Mouse (Mus musculus) neural tube, embryonic 11.5 days (tissue): ENCODE results near the gene Actl10. TPM values are rescaled to one million over a fixed set of nuclear protein-coding genes. Genes with fewer than 3 reads are reported as not detected.

Experiments
- ATAC-seq: fragments of 200-750 bp; cut with Nextera tagmentation; 2 replicates; pipeline ENCODE4 v1.8.0; 2017; ENCODE audit warnings: moderate number of reproducible peaks, mild to moderate bottlenecking, moderate TSS enrichment, moderate library complexity; ENCODE audit not compliant: insufficient read depth, low FRiP score, low TSS enrichment
- DNase-seq: peaks from one replicate; pipeline ENCODE4 v3.0.0-alpha.2; 2015; ENCODE audit warnings: low spot score
- H3K27ac ChIP-seq: fragments of 300-500 bp; sonication (generic); 2 replicates; pipeline ENCODE4 v1.5.1; 2014; ENCODE audit warnings: low read depth, mild to moderate bottlenecking, low read length
- H3K27me3 ChIP-seq: fragments of 300-500 bp; sonication (generic); 2 replicates; pipeline ENCODE4 v1.6.1; 2014; ENCODE audit warnings: mild to moderate bottlenecking, low read length, mixed read lengths; ENCODE audit not compliant: control insufficient read depth, insufficient read depth
- H3K36me3 ChIP-seq: fragments of 300-500 bp; sonication (generic); 2 replicates; pipeline ENCODE4 v1.6.1; 2014; ENCODE audit warnings: mild to moderate bottlenecking, low read length, moderate library complexity, mixed read lengths; ENCODE audit not compliant: control insufficient read depth, insufficient read depth
- H3K4me1 ChIP-seq: fragments of 300-500 bp; sonication (generic); 2 replicates; pipeline ENCODE4 v1.6.1; 2014; ENCODE audit warnings: low read length, mixed read lengths; ENCODE audit not compliant: control insufficient read depth, insufficient read depth
- H3K4me2 ChIP-seq: fragments of 300-500 bp; sonication (generic); 2 replicates; pipeline ENCODE4 v1.6.1; 2014; ENCODE audit warnings: low read depth, mild to moderate bottlenecking, moderate library complexity
- H3K4me3 ChIP-seq: fragments of 300-500 bp; sonication (generic); 2 replicates; pipeline ENCODE4 v1.5.1; 2014; ENCODE audit warnings: low read depth, low read length
- H3K9ac ChIP-seq: fragments of 300-500 bp; sonication (generic); 2 replicates; pipeline ENCODE4 v1.6.1; 2014; ENCODE audit warnings: mild to moderate bottlenecking, low read length
- H3K9me3 ChIP-seq: fragments of 300-500 bp; sonication (generic); 2 replicates; pipeline ENCODE4 v1.6.1; 2016; ENCODE audit warnings: low read length; ENCODE audit not compliant: control insufficient read depth
- WGBS: fragments of 180-500 bp; shearing (Covaris S2); extraction: QIAGEN DNeasy Blood & Tissue Kit; methylation state at CpG from one replicate; pipeline ENCODE4 v1.1.7; 2014; 5-methylcytosine and 5-hydroxymethylcytosine counted together
- polyA plus RNA-seq: library from polyadenylated mRNA; unstranded; fragments of >200 nt; fragmentation: Nextera tagmentation; extraction: Ambion mirVana; gene quantifications from 2 replicates; pipeline ENCODE4 v1.2.1, GENCODE M21; 2014

Gene Actl10
- polyA plus RNA-seq, 1 experiment from 2014 or later = 0.20 TPM

DNA sequence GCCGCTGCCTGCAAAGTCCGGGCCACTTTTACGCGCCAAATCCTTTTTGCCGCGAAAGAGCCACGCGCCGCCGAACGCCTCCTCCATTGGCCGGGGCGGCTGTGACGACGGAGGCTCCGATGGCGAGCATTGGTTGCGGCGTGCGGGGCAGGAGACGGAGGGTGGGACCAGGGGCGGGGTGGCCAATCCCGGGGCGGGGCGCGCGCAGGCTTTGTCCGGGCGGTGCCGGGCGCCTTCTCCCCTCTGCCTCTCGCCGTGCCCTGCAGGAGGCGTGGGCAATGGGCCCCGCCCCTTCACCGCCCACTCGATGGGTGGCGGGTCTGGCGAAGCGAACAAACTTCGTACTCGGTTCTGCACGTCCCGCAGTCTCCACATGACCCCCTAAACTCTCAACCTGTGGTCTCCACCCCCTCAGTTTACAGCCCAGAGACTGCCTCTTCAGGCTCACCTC lies 18.3 kb downstream of the Actl10 start, which contains the start of gene E2f1:
Gene E2f1 (minus strand): TSS at position 57 of the 451 bp plus-strand sequence.
- under 1% methylated on average over 30 of the region's 44 CpGs for WGBS
- Histone ChIP-seq H3K9me3 (no peaks in the 10 kb centered on the region), H3K4me3 (peak within 1 kb of the TSS; percentile 88), H3K4me2 (peak within 1 kb of the TSS; percentile 76), H3K9ac (peak within 1 kb of the TSS; percentile 88), H3K4me1 (peaks cover 27% of the 10 kb centered on the region), H3K27me3 (no peaks in the 10 kb centered on the region), H3K36me3 (no peaks in the 10 kb centered on the region), H3K27ac (peak within 1 kb of the TSS; percentile 85)
- ATAC-seq (peak; percentile 96), DNase-seq (peak; percentile 98)

DNA sequence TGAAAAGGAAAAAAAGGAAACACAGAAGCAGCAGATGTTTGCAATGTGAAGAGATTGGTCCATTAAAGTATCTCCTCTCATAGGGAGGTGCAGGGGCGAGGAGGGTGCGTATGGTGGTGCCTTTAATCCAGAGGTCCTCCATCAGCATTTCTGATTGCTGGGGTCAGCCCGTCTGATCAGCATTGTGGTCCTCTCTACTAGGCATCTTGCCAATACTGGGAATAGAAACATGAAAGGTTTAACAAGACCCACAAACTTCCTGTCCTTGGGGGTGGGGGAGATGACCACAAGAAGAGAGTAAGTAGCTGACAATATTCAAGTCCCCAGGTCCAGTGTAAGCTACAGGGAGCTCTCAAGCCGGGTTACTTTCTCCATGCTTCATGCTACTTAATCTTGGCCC lies 19.1 kb downstream of the Actl10 start:
- peaks cover 26% of the 10 kb centered on the region for H3K4me1 ChIP-seq
- no peak overlapping the region for H3K9ac ChIP-seq
- H3K4me2 ChIP-seq = no peak overlapping the region
- H3K36me3 ChIP-seq = no peaks in the 10 kb centered on the region
- no peaks in the 10 kb centered on the region for H3K9me3 ChIP-seq
- ATAC-seq (no peak), DNase-seq (no peak)
- H3K27ac ChIP-seq = no peak overlapping the region
- 63% methylated on average over 4 of the region's 4 CpGs for WGBS
- H3K27me3 ChIP-seq = no peaks in the 10 kb centered on the region
- no peak overlapping the region for H3K4me3 ChIP-seq

DNA sequence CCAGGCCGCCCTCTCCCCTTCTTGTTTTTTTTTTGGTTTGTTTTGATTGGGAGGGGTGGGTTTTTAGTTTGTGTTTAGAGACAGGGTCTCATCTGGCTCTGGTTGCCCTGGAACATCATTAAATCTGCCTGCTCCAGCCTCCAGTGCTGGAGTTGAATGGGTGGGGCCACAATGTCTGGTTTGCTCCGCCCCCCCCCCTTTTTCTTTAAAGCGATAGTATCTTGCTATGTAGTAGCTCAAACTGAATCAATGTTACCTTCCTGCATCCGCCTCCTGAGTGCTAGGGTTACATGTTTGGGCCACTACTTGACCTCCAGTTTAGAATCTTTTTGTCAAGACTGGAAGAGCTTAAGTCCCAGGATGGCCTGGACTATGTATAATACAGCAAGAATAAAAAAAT lies 19.7 kb downstream of the Actl10 start:
- DNase-seq (no peak), ATAC-seq (no peak)
- Histone ChIP-seq H3K27me3 (no peaks in the 10 kb centered on the region), H3K4me2 (no peak overlapping the region), H3K4me3 (no peak overlapping the region), H3K36me3 (no peaks in the 10 kb centered on the region), H3K4me1 (peaks cover 21% of the 10 kb centered on the region), H3K9me3 (no peaks in the 10 kb centered on the region), H3K27ac (no peak overlapping the region), H3K9ac (no peak overlapping the region)
- 78% methylated on average over 4 of the region's 4 CpGs for WGBS

DNA sequence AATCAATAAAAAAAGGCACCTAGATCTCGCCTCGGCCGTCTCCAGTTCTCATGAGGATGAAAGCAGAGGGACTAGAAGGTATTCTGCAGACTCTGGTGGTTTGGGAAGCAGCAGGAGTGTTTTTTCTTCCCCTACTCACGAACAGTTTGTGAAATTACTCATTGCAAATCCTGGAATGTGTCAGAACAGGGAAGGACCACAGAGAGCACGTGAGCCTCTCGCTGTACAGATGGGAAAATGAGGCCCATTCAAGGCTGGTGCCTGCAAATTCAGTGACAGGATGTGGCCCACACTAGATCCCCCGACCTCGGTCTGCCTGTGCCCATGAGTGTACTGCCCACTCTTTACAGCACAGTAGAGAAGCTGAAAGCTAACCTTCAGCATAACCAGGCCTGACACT lies 20.4 kb downstream of the Actl10 start:
- 76% methylated on average over 8 of the region's 8 CpGs for WGBS

DNA sequence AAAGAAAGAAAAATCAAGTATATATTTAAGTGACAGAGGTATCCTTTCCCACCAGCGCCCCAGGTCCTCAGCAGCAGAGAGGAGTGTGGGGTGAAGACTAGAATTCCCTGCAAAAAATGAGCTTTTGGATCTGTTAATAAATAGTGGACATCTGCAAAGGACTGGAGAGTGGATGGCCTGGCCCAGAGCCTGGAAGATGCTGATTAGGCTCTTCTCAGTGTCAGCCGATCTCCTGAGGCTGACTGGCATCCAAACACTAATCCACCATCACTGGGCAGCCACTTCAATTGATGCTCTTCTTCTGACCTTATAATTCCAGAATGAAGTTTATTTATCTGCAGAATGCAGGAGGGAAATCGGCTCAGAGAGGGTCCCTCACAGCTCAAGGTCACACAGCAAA lies 21.4 kb downstream of the Actl10 start:
- peaks cover 22% of the 10 kb centered on the region for H3K4me1 ChIP-seq
- ATAC-seq (no peak), DNase-seq (no peak)
- no peaks in the 10 kb centered on the region for H3K36me3 ChIP-seq
- H3K27ac ChIP-seq = no peak overlapping the region
- H3K27me3 ChIP-seq = no peaks in the 10 kb centered on the region
- H3K9ac ChIP-seq = no peak overlapping the region
- H3K4me2 ChIP-seq = no peak overlapping the region
- H3K4me3 ChIP-seq = no peak overlapping the region
- 89% methylated on average over 3 of the region's 3 CpGs for WGBS
- H3K9me3 ChIP-seq = no peaks in the 10 kb centered on the region

More for the DNA sequence above, 20.4 kb downstream of the Actl10 start:
- Histone ChIP-seq H3K4me1 (peaks cover 18% of the 10 kb centered on the region), H3K9ac (no peak overlapping the region), H3K4me2 (no peak overlapping the region), H3K27me3 (no peaks in the 10 kb centered on the region), H3K27ac (no peak overlapping the region), H3K4me3 (no peak overlapping the region), H3K36me3 (no peaks in the 10 kb centered on the region), H3K9me3 (no peaks in the 10 kb centered on the region)
- DNase-seq (no peak), ATAC-seq (no peak)

- Histone ChIP-seq H3K4me3 (no peak overlapping the region), H3K36me3 (no peaks in the 10 kb centered on the region), H3K4me2 (no peak overlapping the region), H3K4me1 (peaks cover 13% of the 10 kb centered on the region), H3K27me3 (no peaks in the 10 kb centered on the region), H3K9me3 (no peaks in the 10 kb centered on the region), H3K9ac (no peak overlapping the region), H3K27ac (no peak overlapping the region)
- WGBS = 51% methylated on average over 7 of the region's 7 CpGs
- DNase-seq (no peak), ATAC-seq (no peak)
Observed at GRCm38 (mm10) chr2:154574271-154574670, 22.7 kb downstream of the Actl10 start.

- WGBS = 27% methylated on average over 12 of the region's 12 CpGs
- DNase-seq = peak; percentile 73
Observed at GRCm38 (mm10) chr2:154576876-154577743, 25.5 kb downstream of the Actl10 start.

DNA sequence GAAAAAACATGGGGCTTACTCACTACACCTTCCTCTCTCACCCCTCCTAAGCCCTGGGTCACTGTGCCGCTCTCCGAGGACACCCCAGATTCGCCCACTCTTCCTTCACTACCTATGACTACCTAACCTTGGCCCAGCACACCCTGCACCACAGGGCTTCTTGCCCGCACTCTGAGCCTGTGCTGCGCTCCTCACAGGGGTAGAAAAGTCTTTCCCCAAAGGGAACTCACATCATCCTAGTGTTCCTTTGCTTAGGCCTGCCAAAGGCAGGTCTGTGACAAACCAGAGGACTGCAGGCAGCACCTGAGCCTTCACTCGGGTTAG lies 26.1 kb downstream of the Actl10 start:
- Histone ChIP-seq H3K4me2 (no peak overlapping the region), H3K4me1 (peaks cover 13% of the 10 kb centered on the region), H3K9me3 (no peaks in the 10 kb centered on the region), H3K4me3 (no peak overlapping the region), H3K27ac (peak overlapping the region; percentile 84), H3K27me3 (no peaks in the 10 kb centered on the region), H3K9ac (no peak overlapping the region; the same call in 1 of the 2 replicates), H3K36me3 (no peaks in the 10 kb centered on the region)
- ATAC-seq = no peak; the same call in 1 of the 2 replicates
- no peak for DNase-seq
- WGBS = 69% methylated on average over 6 of the region's 6 CpGs

More at GRCm38 (mm10) chr2:154576876-154577743, 25.5 kb downstream of the Actl10 start:
- no peaks in the 10 kb centered on the region for H3K36me3 ChIP-seq
- no peak overlapping the region for H3K4me3 ChIP-seq
- H3K27me3 ChIP-seq = no peaks in the 10 kb centered on the region
- H3K27ac ChIP-seq = peak overlapping the region; percentile 84
- H3K9me3 ChIP-seq = no peaks in the 10 kb centered on the region
- H3K4me2 ChIP-seq = no peak overlapping the region
- peaks cover 13% of the 10 kb centered on the region for H3K4me1 ChIP-seq
- peak; percentile 89 for ATAC-seq
- H3K9ac ChIP-seq = peak overlapping the region; percentile 20

GRCm38 (mm10) chr2:154580586-154580985 lies 29.0 kb downstream of the Actl10 start:
- Histone ChIP-seq H3K4me2 (no peak overlapping the region), H3K27ac (no peak overlapping the region), H3K36me3 (no peaks in the 10 kb centered on the region), H3K4me1 (peaks cover 20% of the 10 kb centered on the region), H3K9me3 (no peaks in the 10 kb centered on the region), H3K9ac (no peak overlapping the region), H3K4me3 (no peak overlapping the region), H3K27me3 (no peaks in the 10 kb centered on the region)
- ATAC-seq = no peak
- 90% methylated on average over 8 of the region's 8 CpGs for WGBS
- no peak for DNase-seq
